Mouse (Mus musculus) left cerebral cortex, adult 2 months (tissue): ENCODE measurements around the gene Rarb. TPM values are rescaled to one million over a fixed set of nuclear protein-coding genes. Genes with fewer than 3 reads are reported as not detected.
A peak's percentile ranks its signal among the peaks of the same experiment; 100 is the strongest.

Source experiments
- DNase-seq, 2 experiments: peaks; one replicate each; pipeline ENCODE4 v3.0.0; 2021 to 2022; ENCODE audit warnings: low spot score in 2 of 2, mixed read lengths in 1 of 2; ENCODE audit errors: extremely low spot score in 1 of 2
- H3K27ac ChIP-seq: fragments of 200-600 bp; 2 replicates; pipeline ENCODE4 v1.8.1; 2022
- H3K4me3 ChIP-seq: fragments of 200-600 bp; 2 replicates; pipeline ENCODE4 v1.8.1; 2022
- CTCF ChIP-seq: fragments of 200-600 bp; IDR thresholded peaks from 2 replicates; pipeline ENCODE4 v1.8.1; 2022; ENCODE audit warnings: antibody characterized with exemption, mild to moderate bottlenecking, moderate library complexity
- intact Hi-C: fragments of 180-260 bp; cut with DNase I; formaldehyde crosslinking; loops from one replicate; pipeline ENCODE4 v1.15.1; 2025
- total RNA-seq, 2 experiments: library from RNA; stranded (reverse); gene quantifications; 2 replicates each; pipeline ENCODE4 v1.2.3; 2021

Rarb gene
- total RNA-seq, 2 experiments from 2014 or later = 10.1 to 16.6 TPM

DNA sequence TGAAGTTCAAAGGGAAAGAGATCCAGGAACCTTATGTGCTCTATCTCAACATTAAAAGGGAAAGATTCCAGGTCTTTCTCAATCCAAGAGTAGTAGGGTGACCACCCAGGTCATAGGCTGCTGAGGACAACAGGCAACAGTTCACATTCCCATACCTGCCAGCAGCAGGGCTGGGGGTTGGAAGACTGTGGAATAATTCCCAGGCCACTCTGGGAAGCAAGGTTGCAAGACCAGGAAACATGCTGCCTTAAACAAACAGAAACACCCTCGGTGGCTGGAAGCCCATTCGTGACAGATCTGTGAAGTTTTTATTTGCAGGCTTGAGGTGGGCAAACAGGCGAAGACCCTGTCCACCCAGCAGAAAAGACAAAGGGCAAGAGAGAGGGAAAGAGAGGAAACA, 303.2 kb downstream of the Rarb start:
- Histone ChIP-seq H3K4me3 (no peak overlapping the region), H3K27ac (no peak overlapping the region)
- DNase-seq = no peak
- TF ChIP-seq CTCF = no peak
- intact Hi-C loops = no loop called here

GRCm38 (mm10) chr14:16510574-16510973, 308.4 kb downstream of the Rarb start:
- intact Hi-C loops = no loop called here
- Histone ChIP-seq H3K4me3 (no peak overlapping the region), H3K27ac (no peak overlapping the region)
- DNase-seq = no peak
- no peak for TF ChIP-seq CTCF

GRCm38 (mm10) chr14:16509825-16510224, 309.1 kb downstream of the Rarb start:
- H3K4me3 ChIP-seq = no peak overlapping the region
- H3K27ac ChIP-seq = no peak overlapping the region
- DNase-seq = no peak
- no peak for TF ChIP-seq CTCF
- intact Hi-C loops = no loop called here

- TF ChIP-seq CTCF = no peak
- H3K27ac ChIP-seq = no peak overlapping the region
- intact Hi-C loops = no loop called here
- no peak overlapping the region for H3K4me3 ChIP-seq
- DNase-seq = no peak
These were observed 310.2 kb downstream of the Rarb start for GRCm38 (mm10) chr14:16508760-16509159.

- H3K27ac ChIP-seq = no peak overlapping the region
- TF ChIP-seq CTCF = no peak
- no peak for DNase-seq
- intact Hi-C loops = no loop called here
- H3K4me3 ChIP-seq = no peak overlapping the region
These were observed 321.7 kb downstream of the Rarb start for GRCm38 (mm10) chr14:16497226-16497661.

- peak in 1 of 2 experiments; percentile 10 for DNase-seq
- no peak overlapping the region for H3K27ac ChIP-seq
- no peak for TF ChIP-seq CTCF
- intact Hi-C loops = no loop called here
- H3K4me3 ChIP-seq = no peak overlapping the region
These were observed 335.1 kb downstream of the Rarb start for GRCm38 (mm10) chr14:16483656-16484380.

DNA sequence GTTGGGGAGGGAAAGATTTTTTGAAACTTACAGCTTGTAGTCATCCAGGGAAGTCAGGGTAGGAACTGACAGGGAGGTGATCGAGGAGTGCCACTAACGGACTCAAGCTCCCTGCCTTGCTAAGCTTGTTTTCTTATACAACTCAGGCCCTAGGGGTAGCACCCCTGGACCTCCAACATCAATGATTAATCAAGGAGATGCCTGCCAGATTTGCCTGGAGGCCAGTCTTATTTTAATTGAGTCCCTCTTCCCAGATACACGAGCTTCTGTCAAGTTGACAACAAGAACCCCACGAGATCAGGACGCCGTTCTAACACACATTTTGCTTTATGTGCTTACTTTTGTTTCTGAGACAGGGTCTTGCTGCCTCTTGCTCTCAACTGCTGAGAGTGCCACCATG, 338.3 kb downstream of the Rarb start:
- no peak overlapping the region for H3K27ac ChIP-seq
- TF ChIP-seq CTCF = no peak
- peak in 1 of 2 experiments; percentile 6 for DNase-seq
- H3K4me3 ChIP-seq = no peak overlapping the region
- intact Hi-C loops = no loop called here

DNA sequence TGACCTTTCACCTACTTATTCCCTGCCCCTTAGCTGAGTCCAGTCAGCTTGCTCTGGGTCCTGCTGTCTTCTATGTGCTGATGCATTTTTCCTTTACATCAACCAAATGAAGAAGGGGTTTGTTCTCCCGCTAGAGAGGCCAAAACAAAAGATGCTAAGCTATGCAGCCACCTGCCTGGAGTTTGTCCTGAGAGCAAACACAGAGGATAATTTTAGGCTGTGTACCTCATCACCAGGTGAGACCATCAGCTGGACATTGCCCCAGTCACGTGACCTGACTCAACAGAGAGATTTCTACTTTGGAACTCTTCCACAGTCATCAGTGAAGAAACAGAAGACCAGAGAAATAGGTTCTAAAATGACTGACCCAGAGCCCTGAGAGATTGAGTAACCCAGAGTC, 339.4 kb downstream of the Rarb start:
- intact Hi-C loops = no loop called here
- H3K27ac ChIP-seq = no peak overlapping the region
- no peak for TF ChIP-seq CTCF
- DNase-seq = peak in 1 of 2 experiments; percentile 3
- H3K4me3 ChIP-seq = no peak overlapping the region

- intact Hi-C loops = no loop called here
- peak in 1 of 2 experiments; percentile 4 for DNase-seq
- no peak overlapping the region for H3K27ac ChIP-seq
- H3K4me3 ChIP-seq = no peak overlapping the region
- no peak for TF ChIP-seq CTCF
These were observed 340.2 kb downstream of the Rarb start for GRCm38 (mm10) chr14:16478606-16479323.

GRCm38 (mm10) chr14:16448269-16448987, 370.5 kb downstream of the Rarb start:
- Histone ChIP-seq H3K4me3 (no peak overlapping the region), H3K27ac (no peak overlapping the region)
- DNase-seq = no peak
- intact Hi-C loops = loop anchor here (5.0 to 10.0 kb wide), 2 partner anchors 124 to 396 kb away; no protein-coding TSS in a partner anchor
- no peak for TF ChIP-seq CTCF

DNA sequence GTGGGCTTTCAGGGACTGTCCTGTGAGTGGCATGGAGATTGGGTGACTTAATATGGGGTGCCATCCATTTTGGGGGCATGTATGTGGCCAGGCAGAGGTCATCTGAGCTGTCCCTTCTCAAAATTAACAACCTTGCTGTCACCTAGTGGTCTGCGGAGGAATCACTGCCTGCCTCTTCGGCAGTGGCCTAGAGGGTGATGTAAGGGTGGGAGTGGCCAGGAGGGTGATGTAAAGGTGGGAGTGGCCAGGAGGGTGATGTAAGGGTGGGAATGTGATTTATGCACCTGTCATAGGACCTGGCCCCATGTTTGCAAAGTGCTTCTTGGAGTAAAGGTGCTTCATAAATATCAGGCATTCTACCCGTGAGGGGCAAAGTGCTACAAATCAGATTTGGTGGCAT, 371.4 kb downstream of the Rarb start:
- intact Hi-C loops = loop anchor here (5.0 to 10.0 kb wide), 2 partner anchors 125 to 397 kb away; no protein-coding TSS in a partner anchor

DNA sequence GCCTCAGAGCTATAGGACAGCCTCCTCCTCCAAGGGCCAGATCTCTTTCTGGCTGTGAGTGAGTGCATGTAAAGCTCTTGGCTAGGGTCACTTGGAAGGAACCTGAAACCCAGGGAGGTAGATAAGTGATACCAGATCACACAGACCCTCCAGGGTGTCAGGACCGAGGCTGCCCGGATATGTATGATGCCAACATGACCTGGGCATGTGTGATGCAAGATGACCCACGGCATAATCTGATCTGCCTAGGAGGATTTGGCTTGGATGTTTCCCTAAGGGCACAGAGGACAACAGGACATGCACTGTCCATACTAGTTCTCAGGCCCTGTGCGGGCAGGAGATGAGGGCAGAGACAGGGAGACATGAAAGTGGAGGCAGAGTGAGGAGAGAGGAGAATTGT, 374.1 kb downstream of the Rarb start:
- Histone ChIP-seq H3K4me3 (no peak overlapping the region), H3K27ac (no peak overlapping the region)
- no peak for TF ChIP-seq CTCF
- intact Hi-C loops = loop anchor here (5.0 to 10.0 kb wide), 2 partner anchors 127 to 400 kb away; no protein-coding TSS in a partner anchor
- no peak for DNase-seq

More for the DNA sequence above, 371.4 kb downstream of the Rarb start:
- TF ChIP-seq CTCF = peak; percentile 20
- H3K27ac ChIP-seq = no peak overlapping the region
- H3K4me3 ChIP-seq = no peak overlapping the region
- no peak for DNase-seq
